Mouse (Mus musculus): Measurements from ENCODE around the gene AI481877. TPM values are rescaled to one million over a fixed set of nuclear protein-coding genes. Genes with fewer than 3 reads are reported as not detected.

The AI481877 gene
- total RNA-seq, 2 experiments from 2014 or later: not detected

Other genes starting within 250 kb of the AI481877 start
- 100 to 1,000 TPM; 143 to 147 TPM for gene Ecpas, start 226.2 kb downstream of the AI481877 start, total RNA-seq (2021)
- 10 to 100 TPM; 11.9 to 13.0 TPM for gene Zkscan16, start 195.4 kb downstream of the AI481877 start, total RNA-seq (2021)
- 1 to 10 TPM; 5.4 to 6.2 TPM for gene Ptgr1, start 151.9 kb downstream of the AI481877 start, total RNA-seq (2021)
- 1 to 10 TPM; 8.4 to 8.8 TPM for gene Dnajc25, start 143.9 kb downstream of the AI481877 start, total RNA-seq (2021)
- gene Gm20503, start 135.8 kb downstream of the AI481877 start, total RNA-seq (2021): 1 to 10 TPM in 1 of 2 experiments, not detected in 1; 2.3 TPM
- 100 to 1,000 TPM; 145 to 167 TPM for gene Gng10, start 103.9 kb downstream of the AI481877 start, total RNA-seq (2021)
- gene Ugcg, start 50.3 kb upstream of the AI481877 start, total RNA-seq (2021): 100 to 1,000 TPM; 101 to 104 TPM